Mouse (Mus musculus) hindbrain, embryonic 14.5 days (tissue): Measurements from ENCODE around the gene Crtc1. TPM values are rescaled to one million over a fixed set of nuclear protein-coding genes. Genes with fewer than 3 reads are reported as not detected.

Source experiments
- ATAC-seq: fragments of 200-750 bp; cut with Nextera tagmentation; 2 replicates; pipeline ENCODE4 v1.8.0; 2017; ENCODE audit warnings: moderate number of reproducible peaks, mild to moderate bottlenecking, moderate TSS enrichment, moderate library complexity; ENCODE audit not compliant: low FRiP score
- DNase-seq: peaks from one replicate; pipeline ENCODE4 v3.0.0-alpha.2; 2015; ENCODE audit warnings: low spot score
- H3K27ac ChIP-seq: fragments of 300-500 bp; sonication (generic); 2 replicates; pipeline ENCODE4 v1.5.1; 2014; ENCODE audit warnings: mild to moderate bottlenecking, moderate library complexity
- H3K27me3 ChIP-seq: fragments of 300-500 bp; sonication (generic); 2 replicates; pipeline ENCODE4 v1.6.1; 2014; ENCODE audit warnings: mild to moderate bottlenecking, low read length, mixed read lengths; ENCODE audit not compliant: control insufficient read depth, insufficient read depth
- H3K36me3 ChIP-seq: fragments of 300-500 bp; sonication (generic); replicated peaks from 2 replicates; pipeline ENCODE4 v1.6.1; 2014; ENCODE audit not compliant: control insufficient read depth, insufficient read depth
- H3K4me1 ChIP-seq: fragments of 300-500 bp; sonication (generic); replicated peaks from 2 replicates; pipeline ENCODE4 v1.6.1; 2014; ENCODE audit warnings: antibody characterized with exemption, low read length, mixed read lengths; ENCODE audit not compliant: control insufficient read depth, insufficient read depth
- H3K4me2 ChIP-seq: fragments of 300-500 bp; sonication (generic); replicated peaks from 2 replicates; pipeline ENCODE4 v1.6.1; 2014; ENCODE audit warnings: mild to moderate bottlenecking, moderate library complexity
- H3K4me3 ChIP-seq: fragments of 300-500 bp; sonication (generic); replicated peaks from 2 replicates; pipeline ENCODE4 v1.5.1; 2014; ENCODE audit warnings: mild to moderate bottlenecking, low read length
- H3K9ac ChIP-seq: fragments of 300-500 bp; sonication (generic); 2 replicates; pipeline ENCODE4 v1.6.1; 2014
- H3K9me3 ChIP-seq: fragments of 300-500 bp; sonication (generic); 2 replicates; pipeline ENCODE4 v1.6.1; 2016; ENCODE audit warnings: low read length; ENCODE audit not compliant: control insufficient read depth
- WGBS: fragments of 180-500 bp; shearing (Covaris S2); extraction: QIAGEN DNeasy Blood & Tissue Kit; methylation state at CpG from one replicate; pipeline ENCODE4 v1.1.7; 2014; 5-methylcytosine and 5-hydroxymethylcytosine counted together
- polyA plus RNA-seq: library from polyadenylated mRNA; unstranded; fragments of >200 nt; fragmentation: Nextera tagmentation; extraction: Ambion mirVana; gene quantifications from 2 replicates; pipeline ENCODE4 v1.2.1, GENCODE M21; 2014

Gene Crtc1
- polyA plus RNA-seq: 48.1 and 53.9 TPM in 2 replicates

DNA sequence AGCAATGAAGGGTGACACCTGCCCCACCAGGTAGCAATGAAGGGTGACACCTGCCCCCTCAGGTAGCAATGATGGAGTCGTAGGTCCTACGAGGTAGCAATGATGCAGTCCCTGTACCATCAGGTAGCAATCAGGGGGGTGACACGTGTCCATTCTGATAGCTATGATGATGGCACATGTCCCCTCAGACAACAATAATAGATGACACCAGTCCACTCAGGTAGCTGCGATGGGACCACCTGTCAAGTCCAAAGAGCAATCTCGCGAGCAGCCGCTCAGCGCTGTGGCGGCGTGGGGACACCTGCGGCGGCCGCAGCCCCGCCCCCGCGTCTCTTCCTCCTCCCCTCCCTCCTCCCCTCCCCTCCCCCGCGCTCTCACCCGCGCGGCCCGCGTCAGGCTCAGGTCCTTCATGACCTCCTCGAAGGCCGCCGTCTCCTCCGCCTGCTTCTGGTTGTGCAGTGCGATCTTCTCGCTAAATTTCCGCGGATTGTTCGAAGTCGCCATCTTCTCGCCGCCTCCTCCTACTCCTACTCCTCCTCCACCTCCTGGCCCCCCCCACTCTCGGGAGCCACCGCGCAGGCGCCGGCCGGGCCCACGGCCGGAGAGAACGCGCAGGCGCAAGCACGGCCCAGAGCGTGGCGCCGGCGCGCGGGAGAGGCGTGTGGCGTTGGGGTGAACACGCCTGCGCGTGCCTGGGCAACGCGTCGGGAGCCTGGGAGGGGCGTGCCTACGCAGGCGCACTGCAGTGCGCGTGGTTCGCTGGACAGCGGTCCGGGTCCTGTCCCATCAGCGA is at the start of gene Crtc1:
Gene Crtc1 (minus strand): TSS at position 525 of the 793 bp plus-strand sequence.
- Histone ChIP-seq H3K4me1 (peaks cover 22% of the 10 kb centered on the region), H3K9ac (peak within 1 kb of the TSS; percentile 66), H3K4me2 (peak within 1 kb of the TSS; percentile 74), H3K27ac (peak within 1 kb of the TSS; percentile 83), H3K36me3 (no peaks in the 10 kb centered on the region), H3K4me3 (peak within 1 kb of the TSS; percentile 50), H3K27me3 (no peaks in the 10 kb centered on the region), H3K9me3 (no peaks in the 10 kb centered on the region)
- ATAC-seq (peak; percentile 97), DNase-seq (peak; percentile 99)
- WGBS: under 1% methylated on average over 69 of the region's 70 CpGs

DNA sequence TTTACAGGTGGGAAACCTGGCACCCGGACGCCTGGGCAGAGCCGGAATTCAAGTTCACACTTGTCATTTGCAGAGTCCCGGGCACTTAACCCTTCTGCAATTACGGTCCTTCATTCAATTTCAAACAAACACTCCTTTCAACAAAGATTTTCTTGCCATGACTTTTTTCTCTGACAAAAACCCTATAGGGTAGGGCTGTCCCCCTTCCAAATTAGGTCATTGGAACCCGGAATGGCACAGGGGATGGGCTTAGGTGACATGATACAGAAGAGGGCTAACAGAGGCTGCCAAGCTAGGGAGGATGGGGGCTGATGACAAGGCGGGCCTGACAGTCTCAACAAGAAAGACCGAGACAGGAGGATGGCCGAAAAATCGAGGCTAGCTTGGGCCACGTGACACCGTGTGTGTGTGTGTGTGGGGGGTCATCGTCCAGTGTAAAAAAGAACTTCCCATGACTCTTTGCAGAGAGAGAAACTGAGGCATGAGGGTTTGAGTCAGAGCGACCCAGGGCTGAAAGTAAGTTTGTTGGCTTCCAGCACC is 49.6 kb upstream of the Crtc1 start:
- Histone ChIP-seq H3K36me3 (peaks cover 13% of the 10 kb centered on the region), H3K9me3 (no peaks in the 10 kb centered on the region), H3K27me3 (peaks cover 89% of the 10 kb centered on the region), H3K27ac (no peak overlapping the region), H3K4me2 (peak overlapping the region; percentile 69), H3K9ac (no peak overlapping the region), H3K4me3 (peak overlapping the region; percentile 1; the same call in 1 of the 2 replicates), H3K4me1 (peaks cover 27% of the 10 kb centered on the region)
- 5% methylated on average over 14 of the region's 14 CpGs for WGBS
- DNase-seq (no peak), ATAC-seq (no peak)

DNA sequence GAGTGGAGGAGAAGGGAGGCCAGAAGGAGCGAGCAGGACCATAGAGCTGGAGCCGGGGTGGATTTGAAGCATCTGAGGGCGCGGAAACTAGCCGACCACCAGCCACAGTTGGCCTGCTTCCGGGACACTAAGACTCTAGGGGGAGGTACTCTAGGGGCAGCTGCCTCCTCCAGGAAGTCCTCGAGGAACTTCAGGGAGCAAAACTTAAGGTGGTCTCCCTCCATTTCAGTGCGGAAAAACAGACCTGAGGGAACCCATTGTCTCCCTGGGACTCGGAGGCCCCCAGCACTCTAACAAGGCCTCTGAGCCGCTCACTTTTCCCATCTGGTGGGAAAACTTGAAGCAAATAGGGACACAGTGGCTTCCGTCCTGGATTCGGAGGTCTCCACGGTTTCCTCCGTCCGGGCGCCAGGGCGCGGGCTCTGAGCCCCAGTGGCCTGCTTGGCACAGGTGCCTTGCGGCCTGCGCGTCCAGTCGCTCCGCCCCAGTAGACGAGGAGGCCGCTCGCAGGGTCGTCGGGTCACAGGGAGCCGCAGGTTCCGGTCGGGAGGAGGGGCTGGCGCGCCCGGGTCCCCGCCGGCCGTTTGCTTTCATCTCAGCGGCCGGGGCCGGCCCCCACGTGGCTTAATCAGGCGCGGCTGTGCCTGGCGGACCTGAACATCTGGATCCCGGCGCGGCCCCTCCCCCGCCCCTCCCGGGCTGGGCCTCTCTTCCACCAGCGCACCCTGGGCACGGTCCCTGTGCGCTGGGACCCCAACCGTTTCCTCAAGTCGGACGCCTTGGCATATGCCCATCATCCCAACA is 48.8 kb upstream of the Crtc1 start:
- Histone ChIP-seq H3K36me3 (peaks cover 16% of the 10 kb centered on the region), H3K4me1 (peaks cover 21% of the 10 kb centered on the region), H3K9me3 (no peaks in the 10 kb centered on the region), H3K9ac (peak overlapping the region; percentile 28; the same call in 1 of the 2 replicates), H3K27me3 (peaks cover 86% of the 10 kb centered on the region), H3K4me3 (peak overlapping the region; percentile 22), H3K4me2 (peak overlapping the region; percentile 69), H3K27ac (no peak overlapping the region)
- WGBS: 1% methylated on average over 55 of the region's 55 CpGs
- DNase-seq (no peak), ATAC-seq (no peak)

DNA sequence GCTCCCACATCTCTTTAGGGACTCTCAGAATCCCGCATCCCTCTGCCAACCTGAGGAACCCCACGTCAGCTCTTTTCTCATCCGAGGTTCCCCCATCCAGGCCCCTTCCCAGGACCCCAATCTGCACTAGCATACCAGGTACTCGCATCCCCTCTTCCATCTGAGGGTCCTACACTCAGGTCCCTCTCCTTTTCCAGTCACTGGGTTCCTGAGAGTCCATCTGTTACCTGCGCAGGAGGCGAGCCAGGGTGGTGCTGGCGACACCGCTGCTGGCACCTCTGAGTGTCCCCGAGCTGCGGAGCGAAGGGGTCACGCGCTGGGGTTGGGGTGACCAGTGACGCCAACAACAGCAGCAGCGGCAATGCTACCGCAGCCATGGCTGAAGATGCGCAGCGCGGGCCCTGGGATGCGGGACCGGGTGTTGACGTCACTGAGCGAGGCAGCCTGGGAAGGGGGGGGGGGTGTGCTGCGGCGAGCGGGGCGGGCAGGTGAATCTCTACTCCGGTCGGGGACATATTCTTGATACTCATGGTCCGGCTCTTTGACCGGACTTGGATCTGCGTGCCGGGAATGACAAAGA is 47.7 kb upstream of the Crtc1 start, which contains the start of gene Tmem59l:
Gene Tmem59l (minus strand): TSS at position 418 of the 580 bp plus-strand sequence.
- ATAC-seq: peak; percentile 79
- DNase-seq: peak; percentile 74
- H3K9me3 ChIP-seq: no peaks in the 10 kb centered on the region
- H3K4me3 ChIP-seq: peak within 1 kb of the TSS; percentile 54
- peaks cover 15% of the 10 kb centered on the region for H3K4me1 ChIP-seq
- WGBS: 4% methylated on average over 33 of the region's 33 CpGs
- peaks cover 16% of the 10 kb centered on the region for H3K36me3 ChIP-seq
- H3K4me2 ChIP-seq: peak within 1 kb of the TSS; percentile 69
- H3K27ac ChIP-seq: no peak within 1 kb of the TSS
- peaks cover 85% of the 10 kb centered on the region for H3K27me3 ChIP-seq
- H3K9ac ChIP-seq: peak within 1 kb of the TSS; percentile 89

DNA sequence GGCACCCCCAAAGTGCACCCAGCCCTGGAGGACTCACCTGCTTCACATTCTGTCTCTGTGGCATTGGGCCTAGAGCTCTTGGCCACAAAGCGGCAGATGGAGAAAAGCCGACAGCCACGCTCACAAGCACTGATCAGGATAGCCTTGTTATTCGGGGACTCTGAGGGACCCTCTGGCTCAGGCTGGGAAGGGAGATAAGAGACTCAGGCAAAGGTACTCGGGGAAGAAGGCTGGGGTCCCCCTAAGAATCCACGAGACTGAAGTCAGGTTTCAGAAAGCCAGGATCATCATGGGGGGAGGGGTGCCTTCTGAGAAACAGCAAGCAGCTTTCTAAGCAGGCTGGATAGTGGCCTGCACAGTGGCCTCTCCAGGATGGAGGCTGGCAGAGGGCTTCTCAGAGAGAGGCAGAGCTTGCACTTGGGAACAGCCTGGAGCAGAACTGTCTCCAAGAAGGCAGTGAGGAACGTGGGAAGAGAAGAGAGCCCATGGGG is 46.9 kb upstream of the Crtc1 start:
- H3K36me3 ChIP-seq: peaks cover 16% of the 10 kb centered on the region
- DNase-seq (no peak), ATAC-seq (no peak)
- 49% methylated on average over 7 of the region's 7 CpGs for WGBS
- H3K4me1 ChIP-seq: peaks cover 15% of the 10 kb centered on the region
- H3K9me3 ChIP-seq: no peaks in the 10 kb centered on the region
- peak overlapping the region; percentile 69 for H3K4me2 ChIP-seq
- H3K27ac ChIP-seq: no peak overlapping the region
- H3K27me3 ChIP-seq: peaks cover 84% of the 10 kb centered on the region
- peak overlapping the region; percentile 89 for H3K9ac ChIP-seq
- peak overlapping the region; percentile 54 for H3K4me3 ChIP-seq

DNA sequence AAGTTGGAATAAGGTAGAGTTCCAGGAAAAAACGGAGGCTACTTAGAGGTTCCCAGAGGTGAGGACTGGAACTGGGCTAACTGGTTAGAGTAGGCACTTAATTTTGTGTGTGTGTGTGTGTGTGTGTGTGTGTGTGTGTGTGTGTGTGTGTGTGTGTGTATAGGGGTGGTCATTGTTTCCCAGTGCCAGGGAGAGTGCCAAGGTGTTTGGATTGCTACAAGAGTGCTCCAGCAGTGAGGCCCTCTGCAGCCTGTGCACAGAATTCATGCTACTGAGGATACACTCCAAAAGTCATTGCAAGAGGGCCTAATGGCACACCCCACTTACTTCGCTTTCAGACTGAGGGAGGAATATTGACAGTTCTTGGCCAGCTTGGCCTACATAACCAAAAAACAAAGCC is 43.6 kb upstream of the Crtc1 start:
- Histone ChIP-seq H3K4me3 (no peak overlapping the region), H3K27me3 (peaks cover 61% of the 10 kb centered on the region), H3K9ac (no peak overlapping the region), H3K27ac (no peak overlapping the region), H3K9me3 (no peaks in the 10 kb centered on the region), H3K4me1 (peaks cover 7% of the 10 kb centered on the region), H3K36me3 (peaks cover 16% of the 10 kb centered on the region), H3K4me2 (no peak overlapping the region)
- no peak for DNase-seq
- ATAC-seq: no peak
- 70% methylated on average over 2 of the region's 2 CpGs for WGBS

DNA sequence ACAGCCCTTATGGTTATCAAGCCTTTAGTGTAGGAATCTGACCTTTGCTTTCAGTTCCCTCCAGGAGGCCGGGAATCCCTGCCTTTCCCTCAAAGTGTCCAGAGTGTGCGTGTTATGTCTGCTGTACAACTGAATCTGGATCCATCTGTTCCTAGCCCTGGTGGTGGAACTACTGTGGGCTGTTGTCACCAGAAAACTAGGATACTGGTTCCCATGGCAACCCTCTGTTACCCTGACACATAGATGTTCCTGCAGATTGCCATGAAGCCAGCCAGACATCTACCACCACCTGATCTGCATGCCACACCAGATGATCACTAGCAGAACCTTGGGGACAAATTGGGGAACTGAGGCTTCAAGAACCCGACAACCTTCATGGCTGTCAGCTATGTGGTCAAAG is 42.5 kb upstream of the Crtc1 start:
- peaks cover 58% of the 10 kb centered on the region for H3K27me3 ChIP-seq
- H3K36me3 ChIP-seq: peaks cover 16% of the 10 kb centered on the region
- ATAC-seq (no peak), DNase-seq (no peak)
- 0 out of 2 replicates have a peak, but pooled peaks cover 5% of the 10 kb centered on the region for H3K4me1 ChIP-seq
- H3K9ac ChIP-seq: no peak overlapping the region
- no peak overlapping the region for H3K27ac ChIP-seq
- no peak overlapping the region for H3K4me3 ChIP-seq
- WGBS: 74% methylated on average over 3 of the region's 3 CpGs
- no peak overlapping the region for H3K4me2 ChIP-seq
- H3K9me3 ChIP-seq: no peaks in the 10 kb centered on the region

DNA sequence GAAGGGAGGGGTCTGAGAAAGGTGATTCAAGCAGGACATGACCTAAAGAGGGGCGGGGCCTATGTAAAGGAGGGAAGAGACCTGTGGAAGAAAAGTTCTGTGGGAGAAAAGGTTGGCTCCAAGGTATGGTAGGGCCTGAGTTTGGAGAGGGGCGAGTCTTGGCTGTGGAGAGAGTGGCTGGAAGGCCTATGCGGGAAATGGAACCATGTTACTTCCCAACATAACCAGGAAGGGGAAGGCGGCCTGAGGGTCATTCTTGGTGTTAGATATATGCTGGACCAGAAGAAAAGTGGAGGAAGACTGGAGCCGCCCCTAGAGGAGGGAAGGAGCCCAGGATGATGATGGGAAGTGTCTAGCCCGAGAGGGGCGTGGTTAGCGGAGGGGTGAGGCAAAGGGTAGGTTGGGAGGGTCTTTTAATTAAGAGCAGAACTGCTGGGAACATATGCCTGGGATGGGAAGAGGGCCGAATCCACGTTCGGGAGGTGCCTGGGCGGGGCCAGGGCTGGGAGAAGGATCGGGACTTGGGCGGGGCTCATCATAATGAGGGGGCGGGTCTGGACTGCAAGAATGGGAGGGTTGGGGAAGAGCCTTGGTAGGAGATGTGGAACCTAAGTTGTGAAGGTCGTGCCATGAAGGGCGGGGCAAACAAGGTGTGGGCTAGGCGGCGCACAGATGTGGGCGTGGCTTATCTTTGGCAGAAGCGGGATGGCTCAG is 38.0 kb upstream of the Crtc1 start:
- Histone ChIP-seq H3K36me3 (no peaks in the 10 kb centered on the region), H3K4me2 (peak overlapping the region; percentile 92), H3K27ac (no peak overlapping the region), H3K27me3 (peaks cover 21% of the 10 kb centered on the region; the same call in 1 of the 2 replicates), H3K4me1 (peaks cover 15% of the 10 kb centered on the region), H3K9me3 (no peaks in the 10 kb centered on the region), H3K4me3 (peak overlapping the region; percentile 62), H3K9ac (no peak overlapping the region)
- no peak for DNase-seq
- under 1% methylated on average over 21 of the region's 21 CpGs for WGBS
- peak; percentile 18 for ATAC-seq
